Mouse (Mus musculus): ENCODE results near the gene March11. TPM values are rescaled to one million over a fixed set of nuclear protein-coding genes. Genes with fewer than 3 reads are reported as not detected.
A peak's percentile ranks its signal among the peaks of the same experiment; 100 is the strongest.

March11 gene
- polyA plus RNA-seq (2015; fragmentation: Nextera tagmentation; extraction: Ambion mirVana), result 0.13 TPM in 1 of 2 replicates, not detected in the other

DNA sequence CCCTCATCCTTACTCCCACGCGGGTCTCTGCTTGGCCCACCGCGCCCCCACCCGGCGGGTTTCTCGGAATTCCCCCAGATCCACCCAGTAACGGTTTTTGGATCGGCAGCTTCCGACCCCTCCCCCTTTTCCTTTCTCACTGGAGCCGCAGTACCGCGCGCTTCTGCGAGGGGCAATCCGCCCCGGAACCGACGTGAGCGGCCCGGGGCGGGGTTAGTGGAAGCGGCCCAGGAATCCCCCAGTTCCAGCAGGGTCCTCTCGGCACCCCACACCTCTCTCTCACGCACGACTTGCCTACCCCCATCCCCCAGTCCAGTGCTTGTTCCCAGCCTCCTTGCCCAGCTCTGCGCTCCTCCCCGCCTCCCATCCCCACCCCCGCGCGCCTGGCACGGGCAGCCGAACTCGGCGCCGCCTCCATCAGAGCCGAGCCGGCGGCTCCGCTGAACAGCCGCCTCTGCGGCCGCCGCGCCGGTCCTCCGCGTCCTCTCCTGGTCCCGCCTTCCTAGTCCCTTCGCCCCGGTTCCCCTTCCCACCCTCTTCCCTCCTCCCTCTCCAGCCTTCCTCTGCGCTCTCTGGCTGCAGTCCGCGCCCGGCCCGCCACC lies at the start of gene March11:
TSS of gene March11 (plus strand) at position 420 of the 602 bp plus-strand sequence.
- DNase-seq (ENCODE audit: low spot score), result no peak

DNA sequence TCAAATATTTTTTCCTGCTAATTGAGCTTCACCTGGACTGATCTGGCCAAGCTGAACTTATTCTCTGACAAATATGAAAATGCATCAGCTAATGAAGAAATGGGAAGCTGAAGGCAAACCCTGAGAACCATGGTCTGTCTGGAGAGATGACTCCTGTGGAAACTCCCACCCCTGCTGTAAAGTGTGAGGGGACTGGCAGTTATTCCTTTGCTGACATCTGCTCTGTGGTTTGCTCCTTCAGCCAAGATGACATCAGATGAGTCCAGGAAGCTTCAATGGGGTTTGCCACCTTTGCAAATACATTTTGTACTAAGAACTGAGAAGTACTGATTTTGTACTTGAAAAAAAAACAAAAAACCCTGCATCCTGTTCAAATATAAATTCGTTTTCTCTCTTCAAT lies 46.5 kb upstream of the March11 start:
- DNase-seq (ENCODE audit: low spot score), result no peak

- DNase-seq (ENCODE audit: low spot score), result no peak
These were observed 39.3 kb upstream of the March11 start for GRCm38 (mm10) chr15:26269596-26269995.

GRCm38 (mm10) chr15:26276035-26276511 lies 32.8 kb upstream of the March11 start:
- DNase-seq (ENCODE audit: low spot score), result no peak

DNA sequence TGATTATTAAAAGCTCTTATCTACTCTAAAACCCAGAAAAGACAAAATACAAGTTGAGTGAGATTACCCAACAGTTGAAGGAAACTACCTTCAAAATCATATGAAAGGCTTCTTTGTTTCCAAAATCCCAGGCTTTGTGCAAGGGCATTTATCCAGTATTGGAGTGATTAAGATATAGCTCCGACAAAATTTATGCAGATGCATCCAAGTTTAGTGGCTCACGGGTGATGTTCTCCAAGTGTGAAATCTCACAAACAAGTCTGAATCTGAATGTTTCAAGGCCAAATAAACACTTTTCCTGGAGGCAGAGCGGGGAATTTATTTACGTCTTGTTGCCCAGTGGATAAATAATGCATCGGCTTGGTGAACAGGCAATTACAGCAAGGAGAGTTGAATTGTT lies 32.2 kb upstream of the March11 start:
- no peak for DNase-seq (ENCODE audit: low spot score)

DNA sequence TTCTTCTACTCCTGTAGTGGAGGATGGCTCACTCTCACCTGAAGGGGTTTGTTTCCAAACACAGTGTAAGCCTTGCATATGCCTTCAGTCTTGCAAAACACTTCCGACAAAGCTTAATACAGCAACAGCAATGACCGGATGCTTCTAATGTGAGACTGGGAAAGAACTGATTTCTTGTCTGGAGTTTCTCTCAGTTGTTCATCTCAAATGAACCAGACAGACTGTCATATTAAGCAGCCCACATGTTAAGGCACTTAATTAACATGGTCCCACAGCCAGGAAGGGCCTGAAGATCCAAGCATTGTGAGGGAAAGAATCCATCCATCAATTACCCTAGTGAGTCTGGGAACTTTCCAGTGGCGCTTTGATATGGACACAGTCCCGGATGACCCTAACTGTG lies 17.0 kb upstream of the March11 start:
- no peak for DNase-seq (ENCODE audit: low spot score)

GRCm38 (mm10) chr15:26292811-26293210 lies 16.0 kb upstream of the March11 start:
- DNase-seq (ENCODE audit: low spot score), result no peak

GRCm38 (mm10) chr15:26293215-26293614 lies 15.6 kb upstream of the March11 start:
- no peak for DNase-seq (ENCODE audit: low spot score)

DNA sequence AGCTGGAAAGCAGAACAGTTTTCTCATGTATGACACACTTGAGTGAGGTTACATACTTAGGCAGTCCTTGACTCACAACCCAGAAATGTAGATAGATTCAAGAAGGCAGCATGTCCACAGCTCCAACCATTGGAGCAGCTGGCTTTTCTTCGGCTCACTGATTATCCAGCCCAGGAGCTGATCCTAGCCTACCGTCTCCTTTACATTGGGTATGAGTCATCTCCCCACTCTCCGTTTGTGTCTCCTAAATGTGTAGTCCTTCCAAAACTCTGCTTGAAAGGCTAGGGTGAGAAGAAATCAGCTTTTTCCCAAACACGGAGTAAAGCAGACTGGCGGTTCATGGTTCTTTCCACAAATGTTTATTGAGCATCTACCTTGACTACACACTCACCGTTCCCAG lies 10.2 kb upstream of the March11 start:
- no peak for DNase-seq (ENCODE audit: low spot score)

GRCm38 (mm10) chr15:26309291-26309931 lies 563 bp downstream of the March11 start:
- peak; percentile 21 for DNase-seq (ENCODE audit: low spot score)

DNA sequence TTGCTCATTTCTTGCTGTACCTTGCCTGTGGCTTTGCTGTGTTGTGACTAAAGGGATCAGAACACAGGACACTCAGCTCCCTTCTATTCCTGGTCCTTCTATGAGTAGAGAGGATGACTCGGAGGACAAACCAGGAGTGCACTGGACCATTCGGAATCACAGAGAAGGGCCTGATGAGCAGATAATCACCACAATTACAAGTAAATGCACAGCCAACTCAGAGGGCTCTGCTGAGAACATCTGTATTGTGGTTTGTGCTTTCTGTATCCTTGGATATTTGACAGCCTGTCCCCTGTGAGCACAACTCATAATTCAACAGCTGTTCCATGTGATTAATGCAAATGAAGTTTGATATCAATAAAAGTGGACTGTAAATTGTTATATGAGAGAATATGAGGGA lies 11.0 kb downstream of the March11 start:
- no peak for DNase-seq (ENCODE audit: low spot score)

GRCm38 (mm10) chr15:26320402-26320801 lies 11.6 kb downstream of the March11 start:
- DNase-seq (ENCODE audit: low spot score), result no peak

- DNase-seq (ENCODE audit: low spot score), result no peak
These were observed 14.0 kb downstream of the March11 start for GRCm38 (mm10) chr15:26322804-26323203.

GRCm38 (mm10) chr15:26327157-26327556 lies 18.3 kb downstream of the March11 start:
- DNase-seq (ENCODE audit: low spot score), result no peak

- DNase-seq (ENCODE audit: low spot score), result no peak
These were observed 26.9 kb downstream of the March11 start for GRCm38 (mm10) chr15:26335791-26336190.

- DNase-seq (ENCODE audit: low spot score), result no peak
These were observed 28.9 kb downstream of the March11 start for GRCm38 (mm10) chr15:26337775-26338174.

DNA sequence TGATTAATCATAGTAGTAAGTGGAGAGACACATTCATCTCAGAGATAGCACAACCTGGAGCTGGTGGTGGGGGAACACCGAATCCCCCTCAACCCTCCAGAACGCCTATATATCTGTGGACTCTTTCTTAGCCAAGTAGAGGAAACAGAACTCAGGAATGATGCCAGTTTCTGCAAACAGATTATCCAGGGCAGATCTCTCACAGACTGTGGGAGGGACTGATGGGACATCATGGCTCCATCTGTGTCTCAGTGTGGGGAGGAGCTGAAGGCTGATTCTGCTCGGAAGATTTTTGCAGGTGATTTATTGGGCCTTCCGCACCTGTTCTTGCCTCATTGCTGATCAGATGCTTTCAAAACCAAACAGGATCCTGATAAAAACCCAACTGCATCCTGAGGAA lies 29.5 kb downstream of the March11 start:
- no peak for DNase-seq (ENCODE audit: low spot score)

DNA sequence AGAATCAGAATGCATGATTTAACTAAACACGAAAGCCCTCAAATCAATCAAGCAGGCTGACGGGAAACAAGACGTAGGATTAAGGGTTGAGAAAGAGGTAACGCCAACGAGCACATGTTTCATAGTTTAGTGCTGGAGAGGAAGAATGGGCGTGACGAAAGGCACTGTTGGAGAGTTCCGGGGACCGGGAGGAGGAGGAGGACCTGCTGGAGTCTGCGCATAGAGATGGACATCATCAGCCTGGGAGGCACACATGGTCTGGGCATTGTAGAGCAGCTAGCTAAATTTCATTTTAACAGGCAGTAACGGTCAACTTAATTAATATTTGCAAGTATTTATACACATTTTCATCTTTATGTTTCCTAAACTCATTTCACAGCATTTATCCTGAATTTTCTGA lies 31.6 kb downstream of the March11 start:
- no peak for DNase-seq (ENCODE audit: low spot score)

DNA sequence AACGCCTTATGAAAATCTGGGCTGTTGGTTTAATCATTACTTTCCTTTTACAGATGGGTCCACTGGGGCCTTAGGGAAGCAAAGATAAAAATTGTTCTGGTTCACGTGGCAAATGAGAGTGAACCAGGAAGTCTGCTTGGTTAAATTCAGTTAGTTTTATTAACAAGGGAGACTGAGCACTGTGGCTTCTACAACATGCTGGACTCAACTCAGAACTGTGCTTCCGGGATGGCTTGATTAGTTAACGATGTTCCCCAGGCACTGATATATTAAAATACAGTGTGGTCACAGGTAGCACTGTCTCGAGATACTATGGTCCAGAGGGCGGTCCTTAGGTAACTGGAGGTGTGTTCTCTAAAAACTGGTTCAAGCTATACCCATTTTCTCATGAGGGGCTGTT lies 32.1 kb downstream of the March11 start:
- no peak for DNase-seq (ENCODE audit: low spot score)

GRCm38 (mm10) chr15:26344329-26344728 lies 35.5 kb downstream of the March11 start:
- no peak for DNase-seq (ENCODE audit: low spot score)

DNA sequence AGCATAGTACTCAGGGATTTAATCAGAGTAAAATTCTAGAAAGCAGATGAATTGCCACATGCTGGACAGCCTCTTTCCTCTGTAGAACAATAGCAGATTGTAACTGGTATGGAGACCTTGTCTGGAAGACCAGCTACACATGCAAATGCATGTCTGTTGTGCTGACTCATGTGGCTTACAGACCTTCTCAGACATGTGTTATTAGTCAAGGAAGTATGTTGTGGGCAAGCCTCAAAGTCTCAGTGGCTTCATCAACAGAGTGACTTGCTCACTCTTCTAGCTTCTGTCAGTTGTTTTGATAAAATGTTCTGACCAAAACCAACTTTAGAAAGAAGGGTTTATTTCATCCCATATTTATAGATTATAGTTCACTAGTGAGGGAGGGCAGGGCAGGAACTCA lies 44.8 kb downstream of the March11 start:
- DNase-seq (ENCODE audit: low spot score), result no peak

DNA sequence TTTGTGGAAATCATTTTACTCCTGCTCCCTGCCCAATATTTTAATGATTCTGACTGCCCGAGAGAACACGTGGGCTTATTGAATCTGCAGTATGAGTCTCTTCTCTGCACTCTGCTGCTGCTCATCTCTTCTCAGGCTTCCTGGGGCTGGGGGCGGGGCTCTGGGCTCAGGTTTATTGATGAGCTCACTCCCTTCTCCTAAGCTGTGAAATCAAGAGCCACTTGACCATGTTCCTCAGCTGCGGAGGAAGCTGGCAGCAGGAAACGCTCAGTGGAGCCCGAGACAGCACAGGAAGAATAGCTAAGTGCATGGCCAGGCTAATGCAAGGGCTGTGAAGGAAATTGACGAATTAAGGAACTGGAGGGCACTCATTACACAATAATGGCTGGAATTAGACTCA lies 56.5 kb downstream of the March11 start:
- no peak for DNase-seq (ENCODE audit: low spot score)

GRCm38 (mm10) chr15:26366511-26366910 lies 57.7 kb downstream of the March11 start:
- DNase-seq (ENCODE audit: low spot score), result no peak
